Mouse (Mus musculus) layer of hippocampus, adult 2 months (tissue): ENCODE results near the gene Trim27. TPM values are rescaled to one million over a fixed set of nuclear protein-coding genes. Genes with fewer than 3 reads are reported as not detected.
A peak's percentile ranks its signal among the peaks of the same experiment; 100 is the strongest.

Experiments
- DNase-seq, 2 experiments: peaks; one replicate each; pipeline ENCODE4 v3.0.0; 2022; ENCODE audit warnings: low spot score in 2 of 2
- H3K27ac ChIP-seq: fragments of 200-600 bp; 2 replicates; pipeline ENCODE4 v1.8.1; 2022
- H3K4me3 ChIP-seq: fragments of 200-600 bp; 2 replicates; pipeline ENCODE4 v1.8.1; 2022; ENCODE audit warnings: mild to moderate bottlenecking
- CTCF ChIP-seq: fragments of 200-600 bp; conservative IDR thresholded peaks from 2 replicates; pipeline ENCODE4 v1.8.1; 2022; ENCODE audit warnings: antibody characterized with exemption, mild to moderate bottlenecking, moderate library complexity
- total RNA-seq, 2 experiments: library from RNA; stranded (reverse); gene quantifications; 2 replicates each; pipeline ENCODE4 v1.2.3; 2021

Trim27 gene
- total RNA-seq, 2 experiments from 2014 or later = 38.7 to 39.9 TPM

DNA sequence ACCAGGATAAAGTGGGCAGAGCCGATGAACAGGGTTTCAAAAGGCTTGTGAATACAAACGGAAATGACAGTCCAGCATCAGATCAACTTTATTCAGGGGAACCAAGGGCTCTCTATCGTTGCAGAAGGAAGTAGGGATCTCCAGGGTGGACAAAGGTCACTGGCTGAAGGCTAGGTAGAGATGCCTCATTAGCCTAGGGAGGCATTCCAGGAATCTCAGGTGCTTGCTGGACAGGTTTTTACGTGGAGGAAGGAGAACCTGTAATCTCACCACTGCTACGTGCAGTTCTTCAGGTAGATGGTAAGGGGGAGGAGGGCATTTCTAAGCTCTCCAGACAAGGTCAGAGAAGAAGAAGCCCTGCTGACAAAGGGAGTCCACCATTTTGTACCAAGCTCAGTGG is 1.6 kb upstream of the Trim27 start:
- TF ChIP-seq CTCF = 0 out of 2 replicates have a peak, but pooled peaks have one; percentile 9
- no peak overlapping the region for H3K4me3 ChIP-seq
- DNase-seq = no peak
- no peak overlapping the region for H3K27ac ChIP-seq

GRCm38 (mm10) chr13:21178364-21178763 is 881 bp upstream of the Trim27 start:
- no peak for TF ChIP-seq CTCF
- Histone ChIP-seq H3K4me3 (no peak overlapping the region), H3K27ac (no peak overlapping the region)
- no peak for DNase-seq

GRCm38 (mm10) chr13:21179724-21180550 is 692 bp downstream of the Trim27 start:
- peak; percentile 73 to 89 for DNase-seq
- H3K27ac ChIP-seq = peak overlapping the region; percentile 92
- TF ChIP-seq CTCF = no peak
- H3K4me3 ChIP-seq = peak overlapping the region; percentile 87

GRCm38 (mm10) chr13:21180551-21181530 is 1.6 kb downstream of the Trim27 start:
- peak in 1 of 2 experiments; percentile 38 for DNase-seq

GRCm38 (mm10) chr13:21181996-21182395 is 2.8 kb downstream of the Trim27 start:
- DNase-seq = no peak
- no peak for TF ChIP-seq CTCF
- no peak overlapping the region; the same call in 1 of the 2 replicates for H3K4me3 ChIP-seq
- H3K27ac ChIP-seq = no peak overlapping the region

More at GRCm38 (mm10) chr13:21180551-21181530, 1.6 kb downstream of the Trim27 start:
- Histone ChIP-seq H3K27ac (peak overlapping the region; percentile 92), H3K4me3 (peak overlapping the region; percentile 87)
- TF ChIP-seq CTCF = no peak

DNA sequence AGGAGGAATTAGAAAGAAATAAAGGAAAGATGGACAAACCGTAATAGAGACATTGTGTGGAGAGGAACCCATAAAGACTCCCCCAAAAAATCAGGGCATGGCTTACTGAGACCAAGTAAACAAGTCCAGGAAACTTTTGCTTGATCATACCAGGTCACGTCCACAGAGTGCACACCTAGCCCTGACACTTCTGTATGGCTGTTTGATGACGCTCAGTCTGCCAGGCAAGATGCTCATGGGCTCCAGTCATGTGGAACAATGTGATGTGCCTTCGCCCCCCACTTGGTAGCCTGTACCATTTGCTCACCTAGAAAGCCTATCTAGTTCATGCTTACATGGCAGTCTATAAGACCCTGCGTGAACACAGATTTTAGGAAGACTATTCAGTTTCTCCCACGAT is 3.8 kb downstream of the Trim27 start:
- Histone ChIP-seq H3K27ac (no peak overlapping the region), H3K4me3 (no peak overlapping the region)
- no peak for DNase-seq
- TF ChIP-seq CTCF = no peak

GRCm38 (mm10) chr13:21183661-21184060 is 4.4 kb downstream of the Trim27 start:
- Histone ChIP-seq H3K27ac (no peak overlapping the region), H3K4me3 (no peak overlapping the region)
- no peak for TF ChIP-seq CTCF
- DNase-seq = no peak

DNA sequence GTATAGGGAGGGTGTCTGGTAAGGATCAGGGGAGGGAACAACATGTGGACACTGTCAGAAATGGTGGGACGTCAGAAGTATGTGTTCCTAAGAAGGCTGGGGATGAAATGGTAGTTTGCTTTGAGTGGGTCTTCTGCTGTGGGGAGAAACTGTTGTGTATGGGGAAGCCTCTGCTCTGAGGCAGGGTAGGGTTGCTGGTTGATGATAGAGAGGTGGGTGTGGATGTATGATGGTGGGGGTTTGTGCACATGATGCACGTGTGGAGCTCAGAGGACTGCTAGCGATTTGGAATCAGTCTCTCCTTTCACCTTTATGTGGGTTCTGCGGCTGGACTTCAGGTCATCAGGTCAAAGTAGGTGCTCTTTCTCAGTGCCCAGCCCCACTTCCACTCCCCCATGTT is 6.3 kb downstream of the Trim27 start:
- no peak overlapping the region for H3K27ac ChIP-seq
- H3K4me3 ChIP-seq = no peak overlapping the region
- no peak for DNase-seq
- no peak for TF ChIP-seq CTCF

GRCm38 (mm10) chr13:21195406-21196228 is 16.4 kb downstream of the Trim27 start:
- DNase-seq = no peak
- H3K27ac ChIP-seq = no peak overlapping the region
- TF ChIP-seq CTCF = no peak
- H3K4me3 ChIP-seq = no peak overlapping the region

DNA sequence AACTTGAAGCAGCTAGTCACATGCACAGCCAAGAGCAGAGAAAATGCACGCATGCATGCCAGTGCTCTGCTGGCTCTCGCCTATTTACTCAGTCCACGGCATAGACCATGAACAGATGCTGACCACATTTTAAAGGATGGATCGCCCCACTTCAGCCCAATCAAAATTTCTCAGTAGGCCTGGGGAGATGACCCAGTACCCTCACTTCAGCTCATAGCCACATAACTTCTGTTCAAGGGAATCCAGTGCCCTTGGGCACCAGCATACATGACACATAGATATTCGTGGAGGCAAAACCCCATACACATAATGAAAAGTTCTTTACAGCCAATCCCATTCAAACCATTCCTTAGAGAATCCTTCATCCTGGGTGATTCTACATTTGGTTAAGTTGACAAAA is 18.5 kb downstream of the Trim27 start:
- Histone ChIP-seq H3K4me3 (no peak overlapping the region), H3K27ac (no peak overlapping the region)
- TF ChIP-seq CTCF = no peak
- DNase-seq = no peak

- no peak for DNase-seq
- no peak for TF ChIP-seq CTCF
- no peak overlapping the region for H3K4me3 ChIP-seq
- no peak overlapping the region for H3K27ac ChIP-seq
Observed at GRCm38 (mm10) chr13:21198313-21198712, 19.1 kb downstream of the Trim27 start.
